Mouse (Mus musculus) thymus, postnatal 36 days (tissue): ENCODE data around the gene Nlrp3.
"Not testable (repeated sequence)": the region's sequence is repeated elsewhere in the genome, so short reads cannot be mapped to it uniquely, and the experiment has no call there.

Experiments used
- DNase-seq, 2 experiments: peaks; one replicate each; pipeline ENCODE4 v3.0.0; 2022; ENCODE audit warnings: mixed read lengths in 2 of 2

Gene Nlrp3

GRCm38 (mm10) chr11:59537218-59538130 is 3.9 kb upstream of the Nlrp3 start:
- peak; percentile 42 to 51 for DNase-seq

GRCm38 (mm10) chr11:59538387-59538786 is 3.0 kb upstream of the Nlrp3 start:
- DNase-seq: peak; percentile 28

- DNase-seq: no peak
Observed at GRCm38 (mm10) chr11:59540123-59540522, 1.2 kb upstream of the Nlrp3 start.

GRCm38 (mm10) chr11:59542442-59542841 is 1.1 kb downstream of the Nlrp3 start:
- no peak for DNase-seq

GRCm38 (mm10) chr11:59543376-59543775 is 2.0 kb downstream of the Nlrp3 start:
- no peak for DNase-seq

- DNase-seq: no peak
Observed at GRCm38 (mm10) chr11:59544005-59544404, 2.6 kb downstream of the Nlrp3 start.

- DNase-seq: no peak
Observed at GRCm38 (mm10) chr11:59554127-59554526, 12.8 kb downstream of the Nlrp3 start.

- DNase-seq: no peak
Observed at GRCm38 (mm10) chr11:59554535-59554934, 13.2 kb downstream of the Nlrp3 start.

GRCm38 (mm10) chr11:59560906-59561305 is 19.5 kb downstream of the Nlrp3 start:
- no peak for DNase-seq

- no peak for DNase-seq
Observed at GRCm38 (mm10) chr11:59562336-59562735, 21.0 kb downstream of the Nlrp3 start.

GRCm38 (mm10) chr11:59562837-59563236 is 21.5 kb downstream of the Nlrp3 start:
- no peak for DNase-seq

GRCm38 (mm10) chr11:59569306-59569705 is 27.9 kb downstream of the Nlrp3 start:
- no peak for DNase-seq

GRCm38 (mm10) chr11:59575726-59576125 is 34.4 kb downstream of the Nlrp3 start:
- DNase-seq: no peak

GRCm38 (mm10) chr11:59576135-59576534 is 34.8 kb downstream of the Nlrp3 start, which contains the start of gene Olfr222:
Olfr222 (minus strand) TSS chr11:59576235.
- not testable (repeated sequence) for DNase-seq

- DNase-seq: no peak
Observed at GRCm38 (mm10) chr11:59584539-59584938, 43.2 kb downstream of the Nlrp3 start.

GRCm38 (mm10) chr11:59589496-59589895 is 48.1 kb downstream of the Nlrp3 start:
- DNase-seq: no peak

GRCm38 (mm10) chr11:59593189-59593588 is 51.8 kb downstream of the Nlrp3 start, which contains the start of gene Olfr223:
Olfr223 (minus strand) TSS chr11:59593289.
- no peak for DNase-seq

- DNase-seq: no peak
Observed at GRCm38 (mm10) chr11:59596091-59596490, 54.7 kb downstream of the Nlrp3 start.

- no peak for DNase-seq
Observed at GRCm38 (mm10) chr11:59596950-59597349, 55.6 kb downstream of the Nlrp3 start.

GRCm38 (mm10) chr11:59599211-59599610 is 57.8 kb downstream of the Nlrp3 start:
- DNase-seq: no peak

- DNase-seq: no peak
Observed at GRCm38 (mm10) chr11:59600872-59601271, 59.5 kb downstream of the Nlrp3 start.

- DNase-seq: no peak
Observed at GRCm38 (mm10) chr11:59602287-59602686, 60.9 kb downstream of the Nlrp3 start.

- no peak for DNase-seq
Observed at GRCm38 (mm10) chr11:59611646-59612045, 70.3 kb downstream of the Nlrp3 start.

- DNase-seq: no peak
Observed at GRCm38 (mm10) chr11:59614120-59614519, 72.8 kb downstream of the Nlrp3 start.
